Mouse (Mus musculus) erythroblast, embryonic 14.5 days (primary cell): ENCODE data around the gene Sarnp.

ENCODE experiments used
- GATA1 ChIP-seq: IDR thresholded peaks from 2 replicates; pipeline ENCODE4 v1.6.1; 2012; ENCODE audit warnings: low read length, inconsistent platforms, mixed read lengths
- TAL1 ChIP-seq: IDR thresholded peaks from 3 replicates; pipeline ENCODE4 v1.6.1; 2012; ENCODE audit warnings: low read length, inconsistent platforms, mixed read lengths

GRCm38 (mm10) chr10:128780200-128780599 is 36.9 kb upstream of the Sarnp start:
- TF ChIP-seq GATA1 (no peak), TAL1 (no peak)
